Mouse (Mus musculus) bone marrow, adult 2 months (tissue): Measurements from ENCODE around the gene F2rl2.

ENCODE experiments used
- CTCF ChIP-seq: fragments of 200-500 bp; IDR thresholded peaks from 2 replicates; pipeline ENCODE4 v1.5.1; 2011; ENCODE audit warnings: low read length, control low read depth; ENCODE audit not compliant: control insufficient read depth, insufficient read depth
- POLR2A ChIP-seq: fragments of 200-500 bp; IDR thresholded peaks from 2 replicates; pipeline ENCODE4 v1.6.1; 2011; ENCODE audit warnings: low read depth, mild to moderate bottlenecking, control low read depth, low read length, borderline replicate concordance; ENCODE audit not compliant: control insufficient read depth

- TF ChIP-seq CTCF (peak; percentile 73), POLR2A (no peak)
Observed at GRCm38 (mm10) chr13:95746509-95746908, 49.9 kb downstream of the F2rl2 start.
